Mouse (Mus musculus) limb, embryonic 10.5 days (tissue): ENCODE results near the gene Supt6. TPM values are rescaled to one million over a fixed set of nuclear protein-coding genes. Genes with fewer than 3 reads are reported as not detected.

ENCODE experiments used
- DNase-seq: peaks from one replicate; pipeline ENCODE4 v3.0.0-alpha.2; 2017; ENCODE audit warnings: low spot score
- H3K27ac ChIP-seq: fragments of 300-500 bp; sonication (generic); 2 replicates; pipeline ENCODE4 v1.5.1; 2016; ENCODE audit warnings: mild to moderate bottlenecking
- H3K27me3 ChIP-seq: fragments of 300-500 bp; sonication (generic); 2 replicates; pipeline ENCODE4 v1.6.1; 2016; ENCODE audit warnings: low read depth, mild to moderate bottlenecking; ENCODE audit not compliant: poor library complexity, severe bottlenecking
- H3K36me3 ChIP-seq: fragments of 300-500 bp; sonication (generic); 2 replicates; pipeline ENCODE4 v1.6.1; 2016; ENCODE audit warnings: mild to moderate bottlenecking, moderate library complexity
- H3K4me1 ChIP-seq: fragments of 300-500 bp; sonication (generic); 2 replicates; pipeline ENCODE4 v1.6.1; 2016
- H3K4me3 ChIP-seq: fragments of 300-500 bp; sonication (generic); 2 replicates; pipeline ENCODE4 v1.5.1; 2016; ENCODE audit warnings: mild to moderate bottlenecking, moderate library complexity
- H3K9me3 ChIP-seq: fragments of 300-500 bp; sonication (generic); replicated peaks from 2 replicates; pipeline ENCODE4 v1.6.1; 2016; ENCODE audit warnings: mild to moderate bottlenecking
- WGBS: fragments of 180-500 bp; shearing (Covaris S2); methylation state at CpG from one replicate; pipeline ENCODE4 v1.1.7; 2016; 5-methylcytosine and 5-hydroxymethylcytosine counted together
- polyA plus RNA-seq: library from polyadenylated mRNA; unstranded; fragments of >200 nt; fragmentation: Nextera tagmentation; extraction: Ambion mirVana; gene quantifications from 2 replicates; pipeline ENCODE4 v1.2.1, GENCODE M21; 2016

The Supt6 gene
- polyA plus RNA-seq, 1 experiment from 2014 or later = 41.6 TPM

GRCm38 (mm10) chr11:78177437-78177836 lies 68.3 kb downstream of the Supt6 start:
- H3K9me3 ChIP-seq = no peaks in the 10 kb centered on the region
- H3K36me3 ChIP-seq = peaks cover 43% of the 10 kb centered on the region
- under 1% methylated on average over 10 of the region's 10 CpGs for WGBS
- H3K27me3 ChIP-seq = no peaks in the 10 kb centered on the region
- DNase-seq = no peak
- H3K27ac ChIP-seq = peak overlapping the region; percentile 90
- peaks cover 63% of the 10 kb centered on the region for H3K4me1 ChIP-seq
- H3K4me3 ChIP-seq = peak overlapping the region; percentile 61

DNA sequence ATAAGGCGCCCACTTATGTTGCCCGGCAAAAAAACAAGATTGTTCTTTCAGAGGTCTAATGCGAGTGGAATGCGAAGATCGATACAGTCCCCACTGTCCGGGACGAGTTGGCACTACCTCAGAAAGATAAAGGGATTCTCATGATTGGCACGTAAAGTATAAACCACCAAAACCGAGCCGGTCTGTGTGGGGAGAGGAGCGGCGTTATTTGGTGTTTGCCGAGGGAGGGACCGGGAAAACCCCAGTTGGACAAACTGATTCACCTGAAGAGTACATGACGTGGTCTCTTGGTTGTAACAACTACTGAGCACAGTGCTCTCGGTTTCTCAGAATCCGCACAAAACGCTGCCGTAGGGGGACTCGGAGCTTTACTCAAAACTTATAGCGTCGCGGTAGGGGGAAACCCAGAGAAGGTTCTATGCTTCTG lies 68.9 kb downstream of the Supt6 start:
- no peak for DNase-seq
- H3K4me3 ChIP-seq = peak overlapping the region; percentile 61
- under 1% methylated on average over 23 of the region's 23 CpGs for WGBS
- H3K4me1 ChIP-seq = peaks cover 58% of the 10 kb centered on the region
- peaks cover 43% of the 10 kb centered on the region for H3K36me3 ChIP-seq
- no peaks in the 10 kb centered on the region for H3K27me3 ChIP-seq
- H3K9me3 ChIP-seq = no peaks in the 10 kb centered on the region
- peak overlapping the region; percentile 92 for H3K27ac ChIP-seq

DNA sequence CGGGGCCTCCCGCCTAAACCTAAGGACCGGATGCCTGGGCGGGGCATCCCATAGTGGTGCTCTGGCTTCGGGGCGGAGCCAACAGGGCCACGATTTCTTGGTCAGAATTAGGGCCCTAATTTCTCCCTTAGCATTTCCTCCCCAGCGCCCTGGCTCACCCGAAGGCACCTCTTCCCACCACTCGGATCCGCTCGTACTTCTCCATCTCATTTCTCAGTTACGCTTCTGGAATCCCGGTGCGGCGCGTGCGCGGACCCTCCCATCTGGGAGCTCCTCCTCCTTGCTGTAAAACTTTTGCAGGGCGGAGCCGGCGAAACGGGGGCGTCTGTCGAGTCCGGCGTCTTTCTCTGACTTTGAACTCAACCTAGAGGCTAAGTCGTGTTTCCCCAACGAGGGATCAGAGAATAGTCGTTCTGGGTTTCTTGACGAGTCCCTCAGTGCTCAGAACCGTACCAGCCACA lies 69.4 kb downstream of the Supt6 start, which contains the start of the genes Nek8 and Tlcd1:
Gene Nek8 (minus strand): TSS at position 274 of the 461 bp plus-strand sequence.
Gene Tlcd1 (plus strand): TSS at position 310 of the 461 bp plus-strand sequence.
- H3K9me3 ChIP-seq = no peaks in the 10 kb centered on the region
- WGBS = under 1% methylated on average over 32 of the region's 32 CpGs

DNA sequence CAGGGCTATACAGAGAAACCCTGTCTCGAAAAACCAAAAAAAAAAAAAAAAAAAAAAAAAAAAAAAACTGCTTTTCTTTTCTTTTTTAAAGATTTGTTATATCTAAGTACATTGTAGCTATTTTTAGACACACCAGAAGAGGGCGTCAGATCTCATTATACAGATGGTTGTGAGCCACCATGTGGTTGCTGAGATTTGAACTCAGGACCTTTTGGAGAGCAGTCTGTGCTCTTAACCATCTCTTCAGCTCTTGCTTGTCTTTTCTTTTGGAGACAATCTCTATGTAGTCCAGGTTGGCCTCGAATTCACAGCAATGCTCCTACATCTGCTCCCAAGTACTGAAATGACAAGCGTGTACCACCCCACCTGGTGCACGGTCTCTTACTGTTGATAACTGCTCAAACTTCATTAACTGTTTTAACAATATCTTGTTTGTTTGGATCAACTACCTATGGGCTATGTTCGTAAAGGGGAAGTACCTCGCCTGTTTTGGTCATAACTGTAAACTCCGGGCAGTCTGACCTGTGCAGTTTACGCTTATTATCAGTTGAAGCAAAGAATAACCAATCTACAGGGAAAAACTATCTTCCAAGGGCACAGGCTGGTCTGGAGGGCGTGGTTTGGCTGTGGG lies 69.9 kb downstream of the Supt6 start:
- Histone ChIP-seq H3K27me3 (no peaks in the 10 kb centered on the region), H3K4me3 (peak overlapping the region; percentile 61), H3K4me1 (peaks cover 48% of the 10 kb centered on the region), H3K27ac (peak overlapping the region; percentile 92), H3K36me3 (peaks cover 42% of the 10 kb centered on the region), H3K9me3 (no peaks in the 10 kb centered on the region)
- DNase-seq = no peak
- WGBS = 8% methylated on average over 9 of the region's 10 CpGs

More for the DNA sequence above, 69.4 kb downstream of the Supt6 start, which contains the start of the genes Nek8 and Tlcd1:
- Histone ChIP-seq H3K4me1 (peaks cover 53% of the 10 kb centered on the region), H3K4me3 (peak within 1 kb of the TSS; percentile 61), H3K27ac (peak within 1 kb of the TSS; percentile 92), H3K36me3 (peaks cover 42% of the 10 kb centered on the region), H3K27me3 (no peaks in the 10 kb centered on the region)
- peak; percentile 91 for DNase-seq

DNA sequence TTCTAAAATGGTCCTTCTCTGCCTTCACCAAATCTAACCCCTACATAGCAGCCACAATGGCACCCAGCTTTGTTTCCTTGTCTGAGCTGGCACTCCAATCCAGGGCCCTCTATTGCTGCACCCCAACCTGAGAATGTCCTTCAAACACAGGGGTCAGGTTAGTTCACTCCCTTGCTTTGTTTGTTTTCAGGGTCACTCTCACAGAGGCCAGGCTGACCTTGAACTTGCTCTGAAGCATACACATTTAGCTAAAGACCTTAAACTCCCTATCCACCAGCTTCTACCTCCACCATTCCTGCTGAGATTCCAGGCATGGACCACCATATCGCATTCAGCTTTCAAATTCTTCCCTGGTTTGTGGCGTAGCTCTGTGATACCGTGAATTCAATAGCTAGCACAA lies 71.3 kb downstream of the Supt6 start:
- Histone ChIP-seq H3K27me3 (no peaks in the 10 kb centered on the region), H3K4me1 (peaks cover 34% of the 10 kb centered on the region), H3K36me3 (peaks cover 37% of the 10 kb centered on the region), H3K4me3 (no peak overlapping the region), H3K27ac (no peak overlapping the region), H3K9me3 (no peaks in the 10 kb centered on the region)
- 95% methylated on average over 3 of the region's 3 CpGs for WGBS
- DNase-seq = no peak

DNA sequence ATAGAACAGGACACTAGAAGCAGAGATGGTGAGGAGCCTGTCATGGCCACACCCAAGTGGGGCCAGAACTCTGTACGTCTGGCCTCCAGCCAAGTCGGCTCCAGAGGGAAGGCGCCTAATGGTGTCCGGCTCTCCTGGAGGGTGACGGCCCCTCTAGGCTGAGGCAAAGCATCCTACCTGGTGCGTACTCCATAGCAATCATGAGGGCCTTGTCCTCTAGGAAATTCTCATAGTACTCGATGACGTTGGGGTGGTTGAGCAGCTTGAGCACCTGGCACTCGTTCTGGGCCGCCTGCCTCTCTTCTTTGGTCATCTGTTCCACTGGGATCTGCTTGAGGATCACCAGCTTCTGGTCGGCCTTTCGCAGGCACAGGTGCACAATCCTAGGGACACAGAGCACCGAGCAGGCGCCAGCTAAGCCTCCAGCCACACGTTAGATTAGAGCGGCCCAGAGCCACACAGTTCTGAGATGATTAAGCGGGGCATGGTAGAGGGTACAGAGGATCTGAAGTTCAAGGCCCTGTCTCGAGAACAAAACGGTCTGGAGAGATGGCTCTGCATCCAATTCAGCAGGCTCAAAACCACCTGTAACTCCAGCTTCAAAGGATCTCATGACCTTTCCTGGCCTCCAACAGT lies 72.9 kb downstream of the Supt6 start:
- H3K4me3 ChIP-seq = no peak overlapping the region
- no peak overlapping the region for H3K27ac ChIP-seq
- no peak for DNase-seq
- H3K4me1 ChIP-seq = peaks cover 23% of the 10 kb centered on the region
- H3K9me3 ChIP-seq = no peaks in the 10 kb centered on the region
- WGBS = 87% methylated on average over 19 of the region's 19 CpGs
- no peaks in the 10 kb centered on the region for H3K27me3 ChIP-seq
- peaks cover 28% of the 10 kb centered on the region for H3K36me3 ChIP-seq

- 81% methylated on average over 16 of the region's 16 CpGs for WGBS
- no peaks in the 10 kb centered on the region for H3K9me3 ChIP-seq
- no peak for DNase-seq
- H3K4me3 ChIP-seq = no peak overlapping the region
- 0 out of 2 replicates have a peak, but pooled peaks cover 3% of the 10 kb centered on the region for H3K27me3 ChIP-seq
- peaks cover 17% of the 10 kb centered on the region for H3K4me1 ChIP-seq
- H3K36me3 ChIP-seq = peaks cover 35% of the 10 kb centered on the region
- H3K27ac ChIP-seq = no peak overlapping the region
Observed at GRCm38 (mm10) chr11:78172034-78172747, 73.6 kb downstream of the Supt6 start.

DNA sequence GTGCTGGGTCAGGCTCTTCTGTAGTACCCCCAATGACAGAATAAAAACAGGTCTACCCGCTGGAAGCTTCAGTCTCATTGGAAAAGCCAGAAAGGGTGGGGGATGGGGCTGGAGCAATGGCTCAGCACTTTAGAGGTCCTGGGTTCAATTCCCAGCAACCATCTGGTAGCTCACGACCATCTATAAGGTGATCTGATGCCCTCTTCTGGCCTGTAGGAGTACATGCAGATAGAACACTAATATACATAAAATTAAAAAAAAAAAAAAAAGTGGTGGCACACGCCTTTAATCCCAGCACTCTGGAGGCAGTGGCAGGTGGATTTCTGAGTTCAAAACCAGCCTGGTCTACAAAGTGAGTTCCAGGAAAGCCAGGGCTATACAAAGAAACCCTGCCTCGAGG lies 74.5 kb downstream of the Supt6 start:
- H3K9me3 ChIP-seq = no peaks in the 10 kb centered on the region
- 85% methylated on average over 4 of the region's 4 CpGs for WGBS
- DNase-seq = no peak

DNA sequence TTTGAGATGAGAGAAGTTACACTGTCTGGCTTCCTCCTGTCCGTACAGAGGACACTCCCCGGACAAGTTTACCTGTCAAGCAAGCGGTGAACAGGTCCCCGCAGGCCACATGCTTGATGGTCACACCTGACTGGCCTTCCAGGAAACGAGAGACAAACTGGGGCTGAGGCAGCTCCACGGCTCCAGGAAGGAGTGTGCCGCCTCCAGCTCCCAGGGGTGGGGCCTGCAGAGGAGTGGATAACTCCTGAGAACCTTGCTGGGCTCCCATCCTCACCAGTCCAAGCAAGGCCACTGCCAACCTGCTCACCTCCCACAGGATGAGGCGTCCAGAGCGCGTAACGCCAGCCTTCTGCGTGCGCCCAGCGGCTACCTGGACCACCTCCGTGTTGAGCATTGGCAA lies 75.5 kb downstream of the Supt6 start:
- Histone ChIP-seq H3K36me3 (peaks cover 36% of the 10 kb centered on the region), H3K4me3 (no peak overlapping the region), H3K27ac (no peak overlapping the region), H3K9me3 (no peaks in the 10 kb centered on the region), H3K4me1 (peaks cover 21% of the 10 kb centered on the region), H3K27me3 (0 out of 2 replicates have a peak, but pooled peaks cover 4% of the 10 kb centered on the region)
- WGBS = 92% methylated on average over 15 of the region's 15 CpGs
- DNase-seq = no peak

More for the DNA sequence above, 74.5 kb downstream of the Supt6 start:
- Histone ChIP-seq H3K27me3 (0 out of 2 replicates have a peak, but pooled peaks cover 4% of the 10 kb centered on the region), H3K36me3 (peaks cover 36% of the 10 kb centered on the region), H3K4me3 (no peak overlapping the region), H3K4me1 (peaks cover 17% of the 10 kb centered on the region), H3K27ac (no peak overlapping the region)

GRCm38 (mm10) chr11:78168541-78169468 lies 77.0 kb downstream of the Supt6 start:
- 65% methylated on average over 19 of the region's 19 CpGs for WGBS
- peaks cover 42% of the 10 kb centered on the region for H3K36me3 ChIP-seq
- DNase-seq = no peak
- peaks cover 22% of the 10 kb centered on the region for H3K4me1 ChIP-seq
- no peak overlapping the region for H3K4me3 ChIP-seq
- no peak overlapping the region for H3K27ac ChIP-seq
- 0 out of 2 replicates have a peak, but pooled peaks cover 4% of the 10 kb centered on the region for H3K27me3 ChIP-seq
- H3K9me3 ChIP-seq = no peaks in the 10 kb centered on the region

GRCm38 (mm10) chr11:78167257-78167959 lies 78.4 kb downstream of the Supt6 start:
- Histone ChIP-seq H3K9me3 (no peaks in the 10 kb centered on the region), H3K27ac (0 out of 2 replicates have a peak overlapping the region, but pooled peaks have one; percentile 7), H3K36me3 (peaks cover 50% of the 10 kb centered on the region), H3K4me3 (no peak overlapping the region), H3K4me1 (peaks cover 36% of the 10 kb centered on the region), H3K27me3 (0 out of 2 replicates have a peak, but pooled peaks cover 4% of the 10 kb centered on the region)
- WGBS = 89% methylated on average over 14 of the region's 14 CpGs
- DNase-seq = no peak
